In genomic region chr9:62550661-62551093, GRCm38 (mm10) we compare ENCODE assay signal across 9 mouse cellular contexts. TPM values are rescaled to one million over a fixed set of nuclear protein-coding genes. Genes with fewer than 3 reads are reported as not detected.
A peak's percentile ranks its signal among the peaks of the same experiment; 100 is the strongest.
DNase-seq lines count a peak whose midpoint lies in the region; ATAC-seq and TF ChIP-seq lines count a peak whose summit lies in the region.
"Had no signal": no experiment of that assay in that cellular context is flagged by ENCODE, and none has a peak within 500 bp of the region (broad histone marks: within the 10 kb centered on the region; RNA-seq: fewer than 3 reads in every experiment).

No protein-coding gene starts in this region.

- peak; percentile 62 for ATAC-seq in kidney, postnatal 0 days (replicated peaks; ENCODE audit: low FRiP score, low read depth)

- no peak overlapping the region for H3K4me2 ChIP-seq in kidney, postnatal 0 days (ENCODE audit: low read length)
- H3K4me2 ChIP-seq: midbrain, embryonic 12.5 days had no signal

- H3K27me3 ChIP-seq in kidney, postnatal 0 days (ENCODE audit: insufficient read depth, low read length) = no peaks in the 10 kb centered on the region

- H3K4me3 ChIP-seq in kidney, postnatal 0 days (replicated peaks; ENCODE audit: low read depth, low read length) = no peak overlapping the region
- H3K4me3 ChIP-seq: midbrain, embryonic 12.5 days had no signal

- intact Hi-C loops in heart, postnatal 25 days (cut with DNase I) = loop anchor here (1.0 to 10.0 kb wide), 3 partner anchors 80 to 227 kb away; no protein-coding TSS in a partner anchor

- H3K9ac ChIP-seq in kidney, postnatal 0 days (ENCODE audit: low read depth, low read length) = no peak overlapping the region
- H3K9ac ChIP-seq: midbrain, embryonic 12.5 days had no signal

- H3K36me3 ChIP-seq in kidney, postnatal 0 days (ENCODE audit: insufficient read depth, low read length) = no peaks in the 10 kb centered on the region
- H3K36me3 ChIP-seq: midbrain, embryonic 12.5 days had no signal

- WGBS in kidney, postnatal 0 days = 48% methylated on average over 11 of the region's 11 CpGs

- DNase-seq in heart, adult 18-20 months = peak; percentile 33 to 73
- DNase-seq in heart, postnatal 25 days (ENCODE audit: low spot score) = no peak
- DNase-seq in CD8-positive naive resting alpha-beta T cell, adult 2 months (ENCODE audit: low read depth in 2 of 2, low spot score in 2 of 2) = peak; percentile 54 to 70
- peak; percentile 2 for DNase-seq in c-Kit-negative CD71-positive TER-119-positive erythroid progenitor cells, embryonic 14.5 days (ENCODE audit: low read depth, low spot score)
- DNase-seq in forelimb bud, embryonic 11.5 days (ENCODE audit: low read depth, low spot score) = peak; percentile 40
- peak; percentile 60 for DNase-seq in kidney, postnatal 0 days (ENCODE audit: low spot score)
- peak; percentile 84 for DNase-seq in lung, postnatal 36 days
- peak; percentile 83 for DNase-seq in thymus, postnatal 25 days

- no peaks in the 10 kb centered on the region for H3K9me3 ChIP-seq in kidney, postnatal 0 days (replicated peaks; ENCODE audit: low read length)
- H3K9me3 ChIP-seq: midbrain, embryonic 12.5 days had no signal

- TF ChIP-seq CTCF in kidney, postnatal 0 days (IDR thresholded peaks at IDR 0.05; ENCODE audit: low read depth) = peak; percentile 81

- H3K4me1 ChIP-seq in kidney, postnatal 0 days (replicated peaks; ENCODE audit: insufficient read depth, low read length) = no peaks in the 10 kb centered on the region

- no peak overlapping the region for H3K27ac ChIP-seq in kidney, postnatal 0 days
- H3K27ac ChIP-seq: midbrain, embryonic 12.5 days had no signal

RNA-seq across cellular contexts. Expression of gene Coro2b, which starts 13.8 kb away (rescaled TPM):
- total RNA-seq in heart, adult 18-20 months (2021) = 10 to 100 TPM; 13.3 to 13.8 TPM
- total RNA-seq in heart, postnatal 25 days (2021) = 10 to 100 TPM in 1 of 2 experiments, 1 to 10 TPM in 1; 9.5 to 15.1 TPM
- 11.0 and 12.0 TPM in 2 replicates for polyA plus RNA-seq in kidney, postnatal 0 days (2015; fragmentation: Nextera tagmentation; extraction: Ambion mirVana)
